Mouse (Mus musculus) Patski (cell line): ENCODE measurements around the gene Igfbp7. TPM values are rescaled to one million over a fixed set of nuclear protein-coding genes. Genes with fewer than 3 reads are reported as not detected.

Experiments used
- ATAC-seq: fragments of 100-300 bp; one replicate; pipeline ENCODE4 v1.8.0; 2021
- CTCF ChIA-PET: fragments of 350-600 bp; sonication (Branson Sonifier 250); formaldehyde crosslinking; loops from one replicate; lab custom pipeline; 2022; ENCODE audit warnings: inconsistent platforms; lab: Charles Lee
- POLR2A ChIA-PET: fragments of 350-600 bp; sonication (Branson Sonifier 250); formaldehyde crosslinking; loops from one replicate; lab custom pipeline; 2022; ENCODE audit warnings: antibody characterized with exemption, inconsistent platforms; lab: Charles Lee
- DNase-seq: peaks from one replicate; pipeline ENCODE4 v3.0.0-alpha.2; 2011; ENCODE audit warnings: low read depth, low spot score
- H3K27me3 ChIP-seq: fragments of 371-371 bp; one replicate; pipeline ENCODE4 v1.5.1; 2021
- CTCF ChIP-seq: fragments of 100-300 bp; IDR thresholded peaks from one replicate; pipeline ENCODE4 v1.5.1; 2021
- in situ Hi-C: fragments of 300-500 bp; cut with MboI; formaldehyde crosslinking; loops from 3 replicates; pipeline ENCODE4 v1.11.1; 2018; ENCODE audit warnings: low pct_unique_long_range_greater_than_20kb, mixed read lengths
- polyA plus RNA-seq: library from polyadenylated mRNA; unstranded; gene quantifications from one replicate; pipeline ENCODE4 v1.2.3, GENCODE M21; 2021

Igfbp7 gene
- polyA plus RNA-seq, 1 experiment from 2014 or later: 1,229 TPM

GRCm38 (mm10) chr5:77406371-77406871 lies 1.4 kb downstream of the Igfbp7 start:
- no peak for ATAC-seq
- in situ Hi-C loops: loop anchor here (10.0 kb wide), 1 partner anchor 52 kb away; no protein-coding TSS in a partner anchor

GRCm38 (mm10) chr5:77405455-77406057 lies 2.3 kb downstream of the Igfbp7 start:
- DNase-seq (no peak), ATAC-seq (no peak)
- ChIA-PET POLR2A (interaction anchor here (1.0 to 2.8 kb wide), 4 partner anchors 12 to 33 kb away, joined by 3 to 11 read pairs (median 3); no protein-coding TSS in a partner anchor), CTCF (interaction anchor here (0.8 to 6.1 kb wide), 12 partner anchors 9 to 63 kb away, joined by 3 to 46 read pairs (median 4); no protein-coding TSS in a partner anchor)
- no peak for TF ChIP-seq CTCF
- in situ Hi-C loops: loop anchor here (10.0 kb wide), 1 partner anchor 51 kb away; no protein-coding TSS in a partner anchor
- no peaks in the 10 kb centered on the region for H3K27me3 ChIP-seq

More at GRCm38 (mm10) chr5:77406371-77406871, 1.4 kb downstream of the Igfbp7 start:
- no peak for TF ChIP-seq CTCF
- no peak for DNase-seq
- CTCF ChIA-PET: interaction anchor here (1.0 to 6.1 kb wide), 9 partner anchors 10 to 53 kb away, joined by 3 to 46 read pairs (median 4); no protein-coding TSS in a partner anchor
- no peaks in the 10 kb centered on the region for H3K27me3 ChIP-seq
- POLR2A ChIA-PET: interaction anchor here (1.1 to 2.8 kb wide), 5 partner anchors 21 to 56 kb away, joined by 3 to 12 read pairs (median 3); no protein-coding TSS in a partner anchor

GRCm38 (mm10) chr5:77404941-77405340 lies 2.9 kb downstream of the Igfbp7 start:
- no peak for ATAC-seq
- no peak for DNase-seq
- POLR2A ChIA-PET: interaction anchor here (1.0 to 2.8 kb wide), 3 partner anchors 11 to 25 kb away, joined by 3 to 11 read pairs (median 3); no protein-coding TSS in a partner anchor
- H3K27me3 ChIP-seq: no peaks in the 10 kb centered on the region
- TF ChIP-seq CTCF: no peak
- in situ Hi-C loops: loop anchor here (10.0 kb wide), 1 partner anchor 50 kb away; no protein-coding TSS in a partner anchor
- CTCF ChIA-PET: interaction anchor here (0.8 to 6.1 kb wide), 7 partner anchors 10 to 62 kb away, joined by 3 to 46 read pairs (median 3); no protein-coding TSS in a partner anchor

- in situ Hi-C loops: loop anchor here (10.0 kb wide), 1 partner anchor 48 kb away; no protein-coding TSS in a partner anchor
- POLR2A ChIA-PET: no interaction called here
- no peaks in the 10 kb centered on the region for H3K27me3 ChIP-seq
- DNase-seq: no peak
- no peak for ATAC-seq
- TF ChIP-seq CTCF: no peak
- CTCF ChIA-PET: interaction anchor here (1.2 to 6.1 kb wide), 5 partner anchors 10 to 49 kb away, joined by 3 to 46 read pairs (median 5); no protein-coding TSS in a partner anchor
Observed at GRCm38 (mm10) chr5:77402901-77403300, 4.9 kb downstream of the Igfbp7 start.

- ATAC-seq (no peak), DNase-seq (no peak)
- no peaks in the 10 kb centered on the region for H3K27me3 ChIP-seq
- TF ChIP-seq CTCF: no peak
- POLR2A ChIA-PET: no interaction called here
- in situ Hi-C loops: loop anchor here (10.0 kb wide), 1 partner anchor 47 kb away; no protein-coding TSS in a partner anchor
- CTCF ChIA-PET: interaction anchor here (1.0 to 1.8 kb wide), 5 partner anchors 10 to 53 kb away, joined by 3 to 6 read pairs (median 3); no protein-coding TSS in a partner anchor
Observed at GRCm38 (mm10) chr5:77402137-77402536, 5.7 kb downstream of the Igfbp7 start.

- TF ChIP-seq CTCF: no peak
- ChIA-PET CTCF (interaction anchor here (1.4 kb wide), 1 partner anchor 52 kb away, joined by 3 read pairs; no protein-coding TSS in a partner anchor), POLR2A (interaction anchor here (1.1 kb wide), 1 partner anchor 68 kb away, joined by 3 read pairs; no protein-coding TSS in a partner anchor)
- no peak for ATAC-seq
- no peaks in the 10 kb centered on the region for H3K27me3 ChIP-seq
- DNase-seq: no peak
- in situ Hi-C loops: loop anchor here (10.0 kb wide), 1 partner anchor 46 kb away; no protein-coding TSS in a partner anchor
Observed at GRCm38 (mm10) chr5:77400823-77401222, 7.0 kb downstream of the Igfbp7 start.

- no peak for ATAC-seq
- POLR2A ChIA-PET: interaction anchor here (1.1 kb wide), 1 partner anchor 67 kb away, joined by 3 read pairs; no protein-coding TSS in a partner anchor
- in situ Hi-C loops: loop anchor here (10.0 kb wide), 1 partner anchor 45 kb away; no protein-coding TSS in a partner anchor
- TF ChIP-seq CTCF: no peak
- CTCF ChIA-PET: interaction anchor here (1.3 kb wide), 1 partner anchor 53 kb away, joined by 3 read pairs; no protein-coding TSS in a partner anchor
- DNase-seq: no peak
- no peaks in the 10 kb centered on the region for H3K27me3 ChIP-seq
Observed at GRCm38 (mm10) chr5:77400151-77400550, 7.7 kb downstream of the Igfbp7 start.

GRCm38 (mm10) chr5:77399076-77399475 lies 8.8 kb downstream of the Igfbp7 start:
- no peak for TF ChIP-seq CTCF
- no peak for ATAC-seq
- ChIA-PET POLR2A (interaction anchor here (0.7 kb wide), 1 partner anchor 64 kb away, joined by 3 read pairs; no protein-coding TSS in a partner anchor), CTCF (interaction anchor here (1.0 to 1.3 kb wide), 3 partner anchors 13 to 52 kb away, joined by 3 to 6 read pairs (median 4); no protein-coding TSS in a partner anchor)
- no peak for DNase-seq
- H3K27me3 ChIP-seq: no peaks in the 10 kb centered on the region
- in situ Hi-C loops: no loop called here

GRCm38 (mm10) chr5:77398285-77399057 lies 9.4 kb downstream of the Igfbp7 start:
- ATAC-seq: no peak
- TF ChIP-seq CTCF: no peak

More at GRCm38 (mm10) chr5:77398285-77399057, 9.4 kb downstream of the Igfbp7 start:
- in situ Hi-C loops: no loop called here
- CTCF ChIA-PET: interaction anchor here (1.0 to 1.4 kb wide), 3 partner anchors 13 to 44 kb away, joined by 4 to 6 read pairs (median 4); no protein-coding TSS in a partner anchor
- no peaks in the 10 kb centered on the region for H3K27me3 ChIP-seq
- no peak for DNase-seq
- POLR2A ChIA-PET: interaction anchor here (0.6 to 0.7 kb wide), 2 partner anchors 34 to 63 kb away, joined by 3 read pairs; no protein-coding TSS in a partner anchor
